In genomic region chr10:119722471-119722870, GRCm38 (mm10) we compare ENCODE assay signal across 28 mouse cellular contexts.
A peak's percentile ranks its signal among the peaks of the same experiment; 100 is the strongest.
DNase-seq lines count a peak whose midpoint lies in the region; ATAC-seq lines count a peak whose summit lies in the region.
"Had no signal": no experiment of that assay in that cellular context is flagged by ENCODE, and none has a peak within 500 bp of the region (broad histone marks: within the 10 kb centered on the region; RNA-seq: fewer than 3 reads in every experiment).

No protein-coding gene starts in this region.

- no peak overlapping the region for H3K4me2 ChIP-seq in hindbrain, embryonic 14.5 days (replicated peaks)
- H3K4me2 ChIP-seq: forebrain, embryonic 13.5 days; intestine, embryonic 15.5 days; limb, embryonic 15.5 days; liver, embryonic 13.5 days had no signal

- H3K9me3 ChIP-seq in hindbrain, embryonic 10.5 days = no peaks in the 10 kb centered on the region
- H3K9me3 ChIP-seq in hindbrain, embryonic 14.5 days (ENCODE audit: control insufficient read depth, low read length) = no peaks in the 10 kb centered on the region
- H3K9me3 ChIP-seq: forebrain, embryonic 13.5 days; intestine, embryonic 15.5 days; limb, embryonic 10.5 days; limb, embryonic 15.5 days; liver, embryonic 13.5 days had no signal

- no peak overlapping the region for H3K4me3 ChIP-seq in hindbrain, embryonic 10.5 days
- no peak overlapping the region for H3K4me3 ChIP-seq in hindbrain, embryonic 14.5 days (replicated peaks; ENCODE audit: low read length)
- H3K4me3 ChIP-seq: forebrain, embryonic 13.5 days; intestine, embryonic 15.5 days; limb, embryonic 10.5 days; limb, embryonic 15.5 days; liver, embryonic 13.5 days had no signal

- H3K4me1 ChIP-seq in hindbrain, embryonic 10.5 days (replicated peaks) = peaks cover 36% of the 10 kb centered on the region
- H3K4me1 ChIP-seq in hindbrain, embryonic 14.5 days (replicated peaks; ENCODE audit: control insufficient read depth, insufficient read depth, low read length) = peaks cover 24% of the 10 kb centered on the region
- H3K4me1 ChIP-seq: intestine, embryonic 15.5 days; limb, embryonic 15.5 days; liver, embryonic 13.5 days had no signal

- no peaks in the 10 kb centered on the region for H3K36me3 ChIP-seq in hindbrain, embryonic 10.5 days
- H3K36me3 ChIP-seq in hindbrain, embryonic 14.5 days (replicated peaks; ENCODE audit: control insufficient read depth, insufficient read depth) = no peaks in the 10 kb centered on the region
- H3K36me3 ChIP-seq: intestine, embryonic 15.5 days; limb, embryonic 10.5 days; limb, embryonic 15.5 days; liver, embryonic 13.5 days had no signal

- ATAC-seq in hindbrain, embryonic 14.5 days (ENCODE audit: low FRiP score) = no peak
- ATAC-seq in activated CD4-positive, CD25-positive, alpha-beta regulatory T cell, adult 4 months = no peak
- ATAC-seq: forebrain, embryonic 13.5 days; hindbrain, postnatal 0 days; intestine, embryonic 15.5 days had no signal

- no peaks in the 10 kb centered on the region for H3K27me3 ChIP-seq in hindbrain, embryonic 10.5 days (ENCODE audit: insufficient read depth, poor library complexity, severe bottlenecking)
- H3K27me3 ChIP-seq in hindbrain, embryonic 14.5 days (ENCODE audit: control insufficient read depth, insufficient read depth, low read length) = no peaks in the 10 kb centered on the region
- H3K27me3 ChIP-seq: forebrain, embryonic 13.5 days; intestine, embryonic 15.5 days; limb, embryonic 15.5 days; liver, embryonic 13.5 days had no signal

- intact Hi-C loops in gastrocnemius, postnatal 14 days (cut with DNase I; ENCODE audit: low total_unique reads) = no loop called here

- no peak overlapping the region for H3K9ac ChIP-seq in hindbrain, embryonic 14.5 days
- H3K9ac ChIP-seq: forebrain, embryonic 13.5 days; intestine, embryonic 15.5 days; limb, embryonic 15.5 days; liver, embryonic 13.5 days had no signal

- H3K27ac ChIP-seq in hindbrain, embryonic 10.5 days = no peak overlapping the region
- no peak overlapping the region for H3K27ac ChIP-seq in hindbrain, embryonic 14.5 days
- H3K27ac ChIP-seq: forebrain, embryonic 13.5 days; hindbrain, postnatal 0 days; intestine, embryonic 15.5 days; kidney, postnatal 0 days; limb, embryonic 10.5 days; limb, embryonic 15.5 days; liver, embryonic 13.5 days; macrophage; stomach, postnatal 0 days had no signal

- WGBS in hindbrain, embryonic 10.5 days = 47% methylated on average over 2 of the region's 2 CpGs
- WGBS in hindbrain, embryonic 14.5 days = 36% methylated on average over 2 of the region's 2 CpGs

- peak; percentile 10 for DNase-seq in gastrocnemius, adult 18-20 months (ENCODE audit: low spot score)
- DNase-seq in gastrocnemius, postnatal 14 days = no peak
- peak; percentile 10 for DNase-seq in hindbrain, embryonic 10.5 days (ENCODE audit: low spot score)
- DNase-seq in hindbrain, embryonic 14.5 days (ENCODE audit: low spot score) = no peak
- peak; percentile 51 for DNase-seq in NIH3T3 (ENCODE audit: low read depth)
- DNase-seq in lung, adult 18-20 months = no peak
- DNase-seq: adrenal gland, adult 8-10 months; cerebellum, adult 2 months; cerebellum, postnatal 25 days; kidney, adult 2 months; kidney, postnatal 4 days; layer of hippocampus, postnatal 36 days; liver, embryonic 13.5 days; lung, adult 2 months; lung, postnatal 10 days; midbrain, embryonic 14.5 days; right cerebral cortex, postnatal 4 days; thymus, adult 18-20 months; thymus, postnatal 25 days had no signal

Comparison
In these comparisons a context has a peak if more than half of its experiments do, and no peak if none do; other contexts are left out.
1. DNase-seq: peak in gastrocnemius, adult 18-20 months (single experiment), hindbrain, embryonic 10.5 days (single experiment) and NIH3T3 (single experiment); none in gastrocnemius, postnatal 14 days (single experiment), hindbrain, embryonic 14.5 days (single experiment) and lung, adult 18-20 months (0 of 2).